Mouse (Mus musculus): ENCODE measurements around the gene Polr2b.

Gene Polr2b

GRCm38 (mm10) chr5:77362120-77362519 lies 52.2 kb downstream of the Polr2b start:
- no peak for DNase-seq (ENCODE audit: low read depth, low spot score)

GRCm38 (mm10) chr5:77363650-77364049 lies 53.7 kb downstream of the Polr2b start:
- DNase-seq (ENCODE audit: low read depth, low spot score): no peak

- no peak for DNase-seq (ENCODE audit: low read depth, low spot score)
Measured at GRCm38 (mm10) chr5:77364443-77365038, 54.6 kb downstream of the Polr2b start.

GRCm38 (mm10) chr5:77366313-77366712 lies 56.4 kb downstream of the Polr2b start:
- DNase-seq (ENCODE audit: low read depth, low spot score): no peak

GRCm38 (mm10) chr5:77367145-77367544 lies 57.2 kb downstream of the Polr2b start:
- DNase-seq (ENCODE audit: low read depth, low spot score): no peak

- no peak for DNase-seq (ENCODE audit: low read depth, low spot score)
Measured at GRCm38 (mm10) chr5:77367682-77368081, 57.7 kb downstream of the Polr2b start.

DNA sequence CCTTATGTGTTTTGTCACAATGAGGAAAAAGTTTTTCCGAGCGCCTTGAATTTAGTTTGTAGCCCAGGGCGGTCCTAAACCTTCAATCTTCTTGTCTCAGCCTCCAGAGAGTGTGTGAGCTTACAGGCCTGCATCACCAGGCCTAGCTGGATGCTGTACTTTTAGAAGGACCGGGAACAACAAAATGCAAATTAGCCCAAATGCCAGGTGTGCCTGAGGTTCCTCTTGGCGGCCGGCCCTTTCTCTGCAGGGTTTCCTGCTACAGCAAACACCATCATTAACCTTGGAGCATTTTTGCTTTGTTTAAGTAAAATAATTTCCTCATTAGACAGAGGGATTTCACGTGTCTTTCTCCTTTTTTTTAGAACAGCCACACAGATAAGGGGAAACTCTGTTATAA lies 58.2 kb downstream of the Polr2b start:
- DNase-seq (ENCODE audit: low read depth, low spot score): no peak

GRCm38 (mm10) chr5:77369394-77369793 lies 59.4 kb downstream of the Polr2b start:
- no peak for DNase-seq (ENCODE audit: low read depth, low spot score)

DNA sequence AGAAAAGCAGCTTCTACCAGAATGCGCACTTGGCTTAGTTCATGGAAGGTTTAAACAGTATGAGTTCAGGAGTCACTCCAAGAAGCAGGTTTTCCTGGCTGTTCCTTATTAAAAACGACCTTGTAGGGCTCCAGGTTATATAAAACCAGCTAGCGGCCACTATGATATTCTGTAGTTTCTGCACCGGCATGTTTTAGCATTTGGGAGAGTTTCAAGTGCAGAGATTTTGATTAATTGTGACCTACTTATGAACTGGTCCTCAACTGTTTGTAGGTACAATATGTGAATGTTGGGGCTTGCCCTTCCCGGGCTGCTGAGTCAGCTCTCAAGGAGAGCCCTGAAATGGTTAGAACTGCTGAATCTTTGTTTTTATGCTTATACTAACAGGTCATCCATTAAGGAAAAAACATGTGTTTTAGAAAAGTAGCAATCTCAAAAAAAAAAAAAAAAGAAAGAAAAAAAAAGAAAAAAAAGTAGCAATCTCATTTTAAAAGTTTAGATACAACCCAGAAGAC lies 60.5 kb downstream of the Polr2b start:
- no peak for DNase-seq (ENCODE audit: low read depth, low spot score)

DNA sequence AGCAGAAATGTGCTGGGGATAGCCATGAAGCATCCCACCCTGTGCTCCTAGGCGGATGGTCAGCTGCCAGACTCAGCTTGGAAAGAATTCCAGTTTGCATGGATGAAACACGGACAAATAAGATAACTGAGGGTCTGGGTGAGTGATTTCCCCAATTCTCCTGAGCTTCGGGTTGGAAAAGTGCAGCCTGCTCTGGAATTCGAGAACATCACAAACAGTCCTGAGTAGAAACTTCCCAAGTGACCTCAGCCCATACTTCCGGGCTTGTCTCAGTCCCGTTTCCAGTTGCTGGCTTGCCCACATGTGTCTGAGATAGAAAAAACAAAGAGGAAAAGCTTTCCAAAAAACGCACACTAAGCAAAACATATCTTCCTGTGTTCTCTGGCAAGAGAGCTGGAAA lies 62.3 kb downstream of the Polr2b start:
- DNase-seq (ENCODE audit: low read depth, low spot score): no peak

GRCm38 (mm10) chr5:77372778-77373177 lies 62.8 kb downstream of the Polr2b start:
- no peak for DNase-seq (ENCODE audit: low read depth, low spot score)

GRCm38 (mm10) chr5:77374945-77375344 lies 65.0 kb downstream of the Polr2b start:
- no peak for DNase-seq (ENCODE audit: low read depth, low spot score)

GRCm38 (mm10) chr5:77375546-77375945 lies 65.6 kb downstream of the Polr2b start:
- DNase-seq (ENCODE audit: low read depth, low spot score): no peak

DNA sequence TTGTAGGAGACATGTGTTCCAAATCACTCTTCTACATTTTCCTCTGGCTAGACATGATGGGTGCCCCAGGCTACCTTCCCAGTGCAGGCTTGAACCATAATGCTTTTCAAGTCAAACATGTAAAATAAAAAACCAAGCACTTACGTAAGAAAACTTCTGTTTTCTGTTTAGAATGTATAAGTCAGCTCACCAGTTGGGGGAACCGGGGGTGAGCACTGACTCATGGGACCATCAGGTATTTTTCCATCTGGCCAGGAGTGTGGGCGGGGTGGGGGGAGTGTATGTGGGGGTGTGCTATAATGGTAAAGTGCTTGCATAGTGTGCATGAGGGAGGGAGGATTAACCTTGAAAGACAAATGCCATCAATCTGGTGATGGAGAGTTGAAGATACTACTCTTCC lies 68.1 kb downstream of the Polr2b start:
- no peak for DNase-seq (ENCODE audit: low read depth, low spot score)

DNA sequence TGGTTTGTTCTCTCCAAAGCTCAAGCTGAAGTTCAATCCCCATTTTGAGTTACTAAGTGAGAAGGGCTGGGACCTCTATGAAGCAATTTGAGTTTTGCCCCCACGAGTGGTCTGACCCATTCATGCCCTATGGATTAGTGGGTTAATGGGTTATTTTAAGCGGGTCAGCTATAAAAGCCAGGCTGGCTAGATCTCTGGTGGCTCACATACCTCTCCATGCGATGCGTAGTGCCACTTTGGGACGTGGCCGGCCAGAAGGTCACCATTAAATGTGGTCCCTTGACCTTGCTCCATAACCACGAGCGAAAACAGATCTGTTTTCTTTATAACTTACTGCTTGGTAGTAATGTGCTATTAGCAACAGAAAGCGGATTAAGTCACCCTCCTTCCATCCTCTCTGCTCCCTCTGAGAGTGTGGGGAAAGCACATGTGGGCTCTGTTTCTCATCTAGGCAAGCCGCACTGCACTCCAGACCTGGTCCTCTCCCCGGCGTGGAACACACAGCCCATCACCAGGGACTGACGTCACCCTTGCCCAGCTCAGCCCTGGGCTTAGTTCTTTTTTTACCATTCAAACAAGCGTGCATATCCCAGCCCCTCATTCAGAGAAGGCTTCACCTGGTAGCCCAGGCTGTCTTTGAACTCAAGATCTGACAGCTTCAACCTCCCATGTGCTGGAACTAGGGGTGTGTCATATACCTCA lies 69.6 kb downstream of the Polr2b start:
- no peak for DNase-seq (ENCODE audit: low read depth, low spot score)

GRCm38 (mm10) chr5:77380321-77380901 lies 70.5 kb downstream of the Polr2b start:
- DNase-seq (ENCODE audit: low read depth, low spot score): no peak

DNA sequence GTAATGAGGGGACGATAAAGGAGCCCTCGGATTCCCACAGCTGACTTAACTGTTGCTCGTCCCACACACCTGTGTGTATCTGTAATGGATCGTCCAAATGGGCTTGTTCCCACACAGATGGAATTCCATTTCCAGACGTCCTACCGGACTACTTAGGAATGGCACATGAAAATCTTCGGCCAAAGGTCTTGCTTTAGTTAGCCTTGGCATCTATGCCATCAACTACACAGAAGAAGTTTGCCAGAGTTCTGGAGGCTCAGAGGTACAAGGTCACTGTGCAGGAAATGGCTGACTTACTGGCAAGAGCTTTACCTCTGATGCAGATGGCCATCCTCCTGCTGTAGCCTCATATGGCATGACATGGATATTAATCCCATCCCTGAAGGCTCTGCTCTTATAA lies 71.3 kb downstream of the Polr2b start:
- DNase-seq (ENCODE audit: low read depth, low spot score): no peak

- no peak for DNase-seq (ENCODE audit: low read depth, low spot score)
Measured at GRCm38 (mm10) chr5:77381686-77382085, 71.7 kb downstream of the Polr2b start.

GRCm38 (mm10) chr5:77383799-77384554 lies 74.0 kb downstream of the Polr2b start:
- no peak for DNase-seq (ENCODE audit: low read depth, low spot score)

DNA sequence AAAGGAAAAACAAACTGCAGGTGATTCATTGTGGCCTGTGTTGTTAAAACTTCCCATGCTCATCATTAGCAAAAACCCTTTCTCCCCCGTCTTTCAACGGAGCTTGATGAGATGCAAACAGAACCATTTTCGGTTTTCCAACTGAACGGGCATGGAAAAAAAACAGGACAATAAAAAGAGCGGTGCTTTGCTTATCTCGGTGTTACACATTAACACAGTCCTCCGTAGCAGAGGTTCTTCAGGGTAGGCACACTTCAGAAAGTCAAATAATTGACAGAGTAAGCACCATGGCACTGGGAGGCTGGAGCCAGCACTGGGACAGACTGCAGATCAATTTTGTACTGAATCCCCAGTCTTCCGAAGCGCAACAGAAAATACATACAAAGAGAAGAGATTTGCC lies 74.8 kb downstream of the Polr2b start:
- no peak for DNase-seq (ENCODE audit: low read depth, low spot score)

DNA sequence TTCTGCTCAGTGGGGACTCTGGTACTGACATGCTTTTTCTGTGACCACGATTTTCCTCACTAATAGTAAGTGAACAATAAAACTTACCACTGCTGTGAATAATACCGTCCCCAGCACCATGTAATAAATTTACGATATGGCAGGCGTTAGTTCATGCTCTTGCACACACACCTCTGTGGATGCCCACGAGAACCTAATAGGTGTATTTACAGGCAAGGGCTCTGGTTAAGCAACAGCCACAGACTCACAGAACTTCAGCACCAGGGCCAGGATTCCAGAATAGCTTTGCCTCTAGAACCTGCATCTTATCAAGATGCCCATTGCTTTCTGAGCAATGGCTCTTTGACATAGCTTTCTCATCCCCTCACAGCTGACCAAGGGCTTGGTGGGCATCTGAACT lies 75.3 kb downstream of the Polr2b start:
- no peak for DNase-seq (ENCODE audit: low read depth, low spot score)

- DNase-seq (ENCODE audit: low read depth, low spot score): no peak
Measured at GRCm38 (mm10) chr5:77385900-77386595, 76.1 kb downstream of the Polr2b start.

Measured in retina, postnatal 7 days (tissue).